Mouse (Mus musculus) adrenal gland, postnatal 36 days (tissue): ENCODE measurements around the gene Lrrc56. TPM values are rescaled to one million over a fixed set of nuclear protein-coding genes. Genes with fewer than 3 reads are reported as not detected.

Source experiments
- DNase-seq, 2 experiments: peaks; one replicate each; pipeline ENCODE4 v3.0.0; 2021; ENCODE audit warnings: mixed read lengths in 1 of 2
- long read RNA-seq, 2 experiments: library from polyadenylated mRNA; stranded (forward); transcript quantifications; one replicate each; pipeline ENCODE4 v2.0.0; 2021; ENCODE audit warnings: borderline sequencing depth in 2 of 2
- total RNA-seq, 2 experiments: library from RNA; stranded (reverse); gene quantifications; 2 replicates each; pipeline ENCODE4 v1.2.3; 2021

Lrrc56 gene
- total RNA-seq = 1 to 10 TPM; 4.7 to 8.8 TPM
- long read RNA-seq, experiment 1, partial matches to known transcripts = 6 of 7 reads
- long read RNA-seq, experiment 1, other reads (novel, unspliced or antisense) = 0 of 7 reads
- long read RNA-seq, experiment 2, partial matches to known transcripts = 0 of 1 reads
- long read RNA-seq, experiment 2, other reads (novel, unspliced or antisense) = 0 of 1 reads

DNA sequence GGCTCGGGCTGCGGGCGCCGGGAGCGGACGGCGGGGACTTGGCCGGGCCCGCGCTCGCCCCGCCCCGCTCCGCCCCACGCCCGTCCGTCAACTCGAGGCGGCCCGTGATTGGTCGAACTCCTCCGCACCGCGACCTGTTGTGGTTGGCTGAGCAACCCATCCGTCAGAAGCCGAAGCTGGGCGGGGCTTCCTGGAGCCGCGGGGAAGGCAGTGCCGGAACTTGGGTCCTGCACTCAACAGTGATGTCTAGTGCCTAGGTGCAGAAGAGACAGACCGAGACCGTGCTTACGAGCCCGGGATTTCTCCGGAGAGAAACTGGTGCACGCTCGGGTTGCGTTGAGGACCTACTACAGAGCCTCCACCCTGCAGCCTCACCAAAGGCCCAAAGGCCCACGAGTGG, at the start of gene Lrrc56, which contains the start of gene Hras:
Gene Lrrc56 (plus strand): TSS at position 210 of the 400 bp plus-strand sequence.
Gene Hras (minus strand): TSS at position 58 of the 400 bp plus-strand sequence.
- peak; percentile 98 to 99 for DNase-seq

DNA sequence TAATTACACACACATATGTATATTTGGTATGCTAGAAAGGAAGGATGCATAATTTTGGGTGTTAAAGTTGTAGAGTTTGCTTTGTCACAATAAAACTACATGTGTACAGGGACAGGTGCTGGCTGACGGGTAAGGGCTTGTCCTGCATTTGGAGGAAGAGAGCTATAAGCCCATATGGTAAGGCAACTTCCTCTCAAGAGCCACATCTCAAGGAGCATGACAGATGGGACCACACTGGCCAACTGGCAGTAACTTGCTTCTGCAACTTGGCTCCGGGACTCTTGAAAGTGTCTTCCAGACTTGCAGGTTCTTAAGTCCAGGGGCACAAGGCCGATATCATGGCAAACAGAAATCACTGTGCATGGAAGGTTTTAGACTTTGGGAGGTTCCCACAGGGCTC, 49.3 kb upstream of the Lrrc56 start:
- DNase-seq = no peak

DNA sequence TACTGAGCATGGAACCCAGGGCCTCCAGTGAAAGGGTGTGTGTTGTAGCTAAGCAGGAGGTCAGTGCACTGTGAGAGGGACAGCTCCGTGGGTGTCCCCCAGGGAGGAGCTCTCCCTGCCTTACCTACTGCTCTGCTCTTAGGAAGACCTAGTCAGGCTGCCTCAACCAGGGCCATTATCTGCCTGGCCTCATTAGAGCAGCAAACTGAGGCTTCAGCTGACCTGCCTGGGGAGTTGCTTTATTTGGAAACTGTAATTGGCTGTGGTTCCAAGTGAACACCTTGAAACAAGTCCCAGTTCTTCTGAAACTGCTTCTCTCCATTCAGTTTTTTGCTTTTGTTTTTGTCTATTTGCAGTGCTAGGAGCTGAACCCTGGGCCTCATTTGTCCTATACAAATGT, 48.6 kb upstream of the Lrrc56 start:
- no peak for DNase-seq

DNA sequence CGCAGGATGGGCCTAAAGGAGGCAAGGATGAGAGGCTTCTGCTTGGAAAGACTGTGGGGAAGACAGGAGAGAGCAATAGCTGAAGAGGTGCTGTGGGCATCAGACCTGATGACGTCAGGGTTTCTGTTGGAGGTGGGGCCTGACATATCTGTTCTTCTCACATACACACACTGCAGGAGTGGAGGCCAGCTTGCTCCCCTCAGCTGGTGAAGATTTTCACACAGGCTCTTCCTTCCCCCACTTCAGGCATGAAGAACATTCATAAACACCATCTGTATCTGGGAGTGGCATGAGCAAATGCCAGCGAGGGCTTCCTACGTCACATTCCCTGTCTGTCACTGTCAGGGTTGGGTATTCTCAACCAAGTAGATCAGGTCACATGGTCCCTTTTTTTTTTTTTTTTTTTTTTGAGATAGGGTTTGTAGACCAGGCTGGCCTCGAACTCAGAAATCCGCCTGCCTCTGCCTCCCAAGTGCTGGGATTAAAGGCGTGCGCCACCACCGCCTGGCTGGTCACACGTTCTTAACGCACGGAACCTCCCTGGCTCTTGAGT, 47.8 kb upstream of the Lrrc56 start:
- no peak for DNase-seq

DNA sequence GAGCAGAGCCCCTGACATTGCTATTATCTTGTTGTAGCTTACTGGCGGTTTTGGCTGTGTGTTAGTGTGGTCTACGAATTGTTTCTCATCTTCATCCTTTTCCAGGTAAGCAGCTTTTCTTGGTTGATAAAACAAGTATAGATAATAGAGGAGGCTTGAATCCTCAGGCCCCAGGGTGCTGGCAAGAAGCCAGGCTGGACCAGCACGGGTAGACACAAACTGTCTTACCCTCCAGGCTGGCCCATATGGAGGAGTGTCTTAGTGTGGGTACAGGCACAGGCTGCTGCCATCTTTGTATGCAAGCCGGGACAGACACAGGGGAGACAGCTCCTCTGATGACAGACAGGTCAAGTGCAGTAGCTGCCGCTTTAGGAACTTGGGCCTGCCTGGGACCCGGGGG, 46.9 kb upstream of the Lrrc56 start:
- no peak for DNase-seq

DNA sequence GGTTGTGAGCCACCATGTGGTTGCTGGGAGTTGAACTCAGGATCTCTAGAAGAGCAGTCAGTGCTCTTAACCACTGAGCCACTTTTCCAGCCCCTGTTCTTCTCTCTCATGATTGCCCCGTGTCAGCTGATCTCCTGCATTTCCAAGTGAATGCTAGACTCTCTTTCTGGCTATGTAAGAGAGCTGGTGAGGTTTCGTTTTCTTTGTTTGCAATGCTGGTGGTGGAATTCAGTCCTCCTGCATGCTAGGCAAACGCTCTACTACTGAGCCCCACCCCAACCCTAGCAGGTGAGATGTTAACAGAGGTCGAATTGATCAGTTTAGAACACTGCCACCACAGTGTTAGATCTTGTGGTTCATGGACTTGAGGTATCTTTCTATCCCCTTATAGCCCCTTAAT, 45.3 kb upstream of the Lrrc56 start:
- DNase-seq = no peak

DNA sequence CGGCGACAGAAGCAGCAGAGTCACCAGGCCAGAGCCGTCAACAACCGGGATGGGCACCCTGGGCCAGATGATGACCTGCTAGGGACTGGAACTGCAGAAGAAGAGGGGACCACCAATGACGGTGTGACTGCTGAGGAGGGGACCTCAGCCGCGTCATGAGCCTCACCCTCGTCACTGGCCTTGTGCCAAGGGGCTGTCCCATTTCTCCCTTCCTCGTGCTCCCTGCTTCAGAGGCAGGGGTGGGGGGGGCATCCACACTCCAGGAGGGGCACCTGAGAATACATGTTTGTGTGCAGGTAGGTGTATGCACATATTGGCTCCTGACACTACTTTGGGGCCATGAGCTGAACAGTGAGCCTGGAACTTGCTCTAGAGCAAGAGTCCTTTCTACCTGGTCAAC, 38.6 kb upstream of the Lrrc56 start:
- DNase-seq = no peak

DNA sequence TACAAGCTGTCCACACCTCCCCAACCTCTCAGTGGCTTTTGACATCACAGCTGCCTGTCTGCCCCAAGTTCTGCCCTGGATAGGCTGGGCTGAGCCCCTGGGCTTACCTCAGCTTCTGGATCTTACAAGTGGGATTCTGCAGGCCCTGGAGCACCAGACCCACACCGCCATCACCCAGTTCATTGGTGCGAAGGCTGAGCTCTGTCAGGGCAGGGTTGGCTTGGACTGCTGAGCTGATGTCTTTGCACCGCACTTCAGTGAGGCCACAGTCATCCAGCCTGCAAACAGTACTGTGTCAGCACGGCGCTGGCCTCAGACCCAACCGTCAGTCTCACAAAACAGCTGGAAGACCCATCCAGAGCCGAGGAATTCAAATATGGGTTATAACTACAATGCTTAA, 29.6 kb upstream of the Lrrc56 start:
- no peak for DNase-seq

DNA sequence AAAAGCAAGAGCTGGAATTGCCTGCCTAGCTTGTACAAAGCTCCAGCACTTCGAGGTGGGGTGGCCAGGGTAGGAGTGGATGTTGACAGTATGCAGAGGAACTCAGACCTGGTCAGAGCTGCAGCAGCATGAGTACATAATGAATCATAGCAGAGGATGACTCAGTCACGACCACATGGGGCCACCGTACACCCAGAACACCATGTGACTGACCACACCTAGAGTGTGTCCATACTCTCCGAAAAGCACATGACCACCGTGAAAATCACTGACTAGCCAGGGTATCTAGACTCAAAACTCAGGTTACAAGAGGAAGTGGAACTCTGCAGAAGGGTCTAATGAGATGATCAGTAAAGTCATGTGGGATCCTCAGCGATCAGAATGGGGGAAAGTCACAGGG, 29.1 kb upstream of the Lrrc56 start:
- peak; percentile 68 to 72 for DNase-seq

DNA sequence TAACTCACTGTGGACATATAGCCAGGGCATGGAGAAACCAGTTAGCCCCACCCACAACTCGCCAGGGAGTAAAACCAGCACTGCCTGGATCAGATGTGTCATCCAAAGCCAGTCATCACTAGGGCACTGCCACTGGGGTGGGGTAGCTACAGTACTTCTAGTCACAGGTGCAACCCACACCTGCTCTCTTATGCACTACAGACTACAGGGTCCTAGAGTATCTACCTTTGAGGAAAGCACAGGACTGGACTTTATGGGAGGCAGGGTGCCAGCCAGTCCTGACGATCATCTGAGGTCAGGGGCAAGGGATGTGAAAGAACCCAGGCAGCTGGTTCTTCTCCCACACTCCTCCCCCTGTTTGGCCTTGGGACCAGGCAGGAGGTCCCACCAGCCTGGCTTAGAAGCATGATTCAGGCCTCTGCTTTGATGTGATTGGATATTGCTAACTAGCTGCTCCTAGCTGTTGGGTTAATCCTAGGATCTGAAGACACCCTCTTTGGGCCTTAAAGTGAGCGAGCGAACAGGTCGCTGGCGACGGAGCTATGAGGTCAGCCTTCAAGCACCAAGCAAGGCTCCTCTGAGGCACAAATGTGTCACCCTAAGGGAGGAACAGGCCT, 25.9 kb upstream of the Lrrc56 start:
- peak; percentile 79 to 83 for DNase-seq

DNA sequence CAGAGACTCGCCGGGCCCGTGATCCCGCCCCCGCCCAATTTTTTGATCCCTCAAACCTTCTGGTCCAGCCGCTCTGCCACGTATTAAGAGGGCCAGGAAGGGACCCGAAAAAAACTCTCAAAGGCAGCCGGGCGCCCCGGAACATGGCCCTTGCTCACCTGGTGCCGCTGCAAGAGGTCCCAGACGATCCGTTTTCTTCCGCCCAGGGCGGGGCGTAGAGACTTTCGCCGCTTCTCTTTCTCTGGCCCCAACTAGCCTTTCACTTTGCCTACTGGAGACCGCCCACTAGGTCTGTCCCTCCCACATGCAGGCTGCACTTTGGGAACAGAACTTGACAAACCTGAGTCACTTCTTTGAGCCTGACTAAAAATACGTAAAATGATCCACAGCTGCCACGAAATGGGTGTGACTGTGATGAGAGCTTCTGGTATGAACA, 25.4 kb upstream of the Lrrc56 start:
- peak; percentile 85 to 88 for DNase-seq

DNA sequence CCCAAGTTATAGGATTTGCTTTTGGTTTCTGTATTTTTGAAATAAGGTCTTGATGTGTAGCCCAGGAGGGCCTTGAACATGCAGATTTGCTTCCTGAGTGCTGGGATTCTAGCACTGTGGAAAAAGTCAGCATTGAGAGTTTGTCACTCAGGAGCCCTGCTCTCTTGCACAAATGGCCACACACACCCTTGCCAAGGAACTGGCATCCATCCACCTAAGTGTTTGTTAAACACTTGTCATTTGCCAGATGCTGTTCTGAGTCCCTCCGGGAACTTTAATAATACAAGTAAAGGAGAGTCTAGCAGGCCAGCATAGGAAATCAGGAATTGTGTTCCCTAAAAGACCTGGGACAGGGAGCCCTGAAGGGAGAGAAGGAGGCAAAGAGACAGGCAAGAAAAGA, 24.7 kb upstream of the Lrrc56 start:
- no peak for DNase-seq

DNA sequence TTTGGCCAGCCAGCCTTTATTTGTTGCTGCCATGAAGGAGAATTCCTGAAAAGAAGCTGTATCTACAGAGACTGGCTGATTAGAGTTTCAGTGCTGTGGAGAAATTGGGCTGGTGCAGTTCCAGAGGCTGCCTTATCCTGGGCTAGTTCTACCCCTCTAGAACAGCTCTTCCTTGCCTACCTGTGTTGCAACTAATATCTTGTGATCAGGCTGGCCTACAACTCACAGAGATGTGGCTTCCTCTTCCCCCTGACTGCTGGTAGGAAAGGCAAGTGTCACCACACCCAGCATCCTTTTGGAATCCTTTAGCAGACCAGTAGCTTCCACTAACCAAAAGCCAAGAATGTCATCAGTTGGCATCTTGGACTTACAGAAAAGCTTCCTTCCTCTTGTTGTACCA, 24.1 kb upstream of the Lrrc56 start:
- DNase-seq = no peak

DNA sequence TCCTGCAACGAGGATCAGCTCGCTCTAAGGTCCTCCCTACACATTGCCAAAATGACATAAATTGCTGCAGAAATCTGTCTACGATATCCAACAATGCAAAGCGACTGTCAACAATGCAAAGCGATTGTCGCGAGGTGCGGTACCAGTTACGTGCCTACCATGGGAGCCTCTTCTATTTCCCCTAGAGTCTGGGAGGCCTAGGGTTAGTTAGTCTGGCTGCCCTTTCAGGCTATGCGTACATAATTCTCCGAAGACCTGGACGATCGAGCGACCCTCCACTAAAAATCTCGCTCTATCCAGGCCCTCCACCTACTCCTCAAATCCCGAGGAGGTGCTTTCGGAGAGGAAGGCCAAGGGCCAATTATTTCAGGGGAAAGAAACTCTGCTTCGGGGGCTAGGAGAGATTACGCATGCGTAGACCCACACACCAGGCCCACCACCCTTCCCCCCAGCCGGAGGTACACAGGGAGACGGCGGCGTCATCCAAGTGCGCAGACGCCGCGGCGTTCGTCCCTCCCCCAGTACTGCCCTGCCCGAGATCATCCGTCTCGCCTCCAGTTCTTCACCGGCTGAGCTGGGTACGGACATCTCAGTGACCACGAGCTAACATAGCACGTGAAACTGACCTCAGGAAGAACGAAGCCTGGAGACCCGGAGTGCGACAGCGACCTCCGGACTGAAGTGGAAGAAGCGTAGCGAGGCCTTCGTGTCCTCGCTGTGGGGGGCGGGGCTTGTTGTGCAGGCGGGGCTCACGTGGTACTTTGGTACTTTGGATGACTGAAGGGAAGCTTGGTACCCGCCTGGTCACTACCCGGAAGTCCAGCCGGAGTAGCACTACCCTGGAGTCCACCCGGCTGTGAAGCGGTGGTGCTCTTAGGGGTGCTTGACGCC, 21.6 kb upstream of the Lrrc56 start, which contains the start of gene Rnh1:
Gene Rnh1 (minus strand): TSS at position 742 of the 891 bp plus-strand sequence.
- peak; percentile 93 to 95 for DNase-seq

DNA sequence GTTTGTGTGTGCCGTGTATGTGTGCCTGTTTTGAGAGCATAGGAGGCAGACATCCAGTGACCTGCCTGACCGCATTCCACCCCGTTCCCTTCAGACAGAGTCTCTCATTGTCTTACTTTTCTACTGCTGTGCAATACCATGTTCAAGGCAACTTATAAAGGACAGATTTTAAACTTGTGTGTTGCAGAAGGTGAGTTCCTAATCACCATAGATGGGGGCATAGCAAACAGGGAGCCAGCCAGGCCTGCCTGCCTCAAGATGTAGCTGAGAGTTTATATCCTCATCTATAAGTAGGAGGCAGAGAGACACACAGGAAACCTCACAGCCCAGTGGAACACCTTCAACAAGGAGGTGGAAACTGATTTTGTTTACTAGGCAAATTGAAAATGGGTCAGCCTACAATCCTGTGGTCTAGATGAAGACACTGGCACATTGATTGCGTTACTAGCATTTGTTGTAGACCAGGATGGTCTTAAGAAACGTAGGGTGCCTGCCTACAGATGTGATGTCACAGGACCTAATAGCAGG, 20.6 kb upstream of the Lrrc56 start:
- DNase-seq = no peak

DNA sequence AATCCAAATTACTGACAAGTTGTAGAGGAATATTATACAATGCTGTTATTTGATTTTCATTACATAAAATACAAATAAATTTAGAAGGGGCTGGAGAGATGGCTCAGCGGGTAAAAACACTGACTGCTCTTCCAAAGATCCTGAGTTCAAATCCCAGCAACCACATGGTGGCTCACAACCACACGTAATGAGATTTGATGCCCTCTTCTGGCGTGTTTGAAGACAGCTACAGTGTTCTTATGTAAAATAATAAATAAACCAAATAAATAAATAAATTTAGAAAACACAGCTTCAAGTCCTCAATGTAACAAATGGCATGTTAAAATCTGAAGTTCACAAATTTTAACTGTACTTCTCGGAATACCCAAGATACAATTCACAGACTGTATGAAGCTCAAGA, 18.9 kb upstream of the Lrrc56 start:
- no peak for DNase-seq

DNA sequence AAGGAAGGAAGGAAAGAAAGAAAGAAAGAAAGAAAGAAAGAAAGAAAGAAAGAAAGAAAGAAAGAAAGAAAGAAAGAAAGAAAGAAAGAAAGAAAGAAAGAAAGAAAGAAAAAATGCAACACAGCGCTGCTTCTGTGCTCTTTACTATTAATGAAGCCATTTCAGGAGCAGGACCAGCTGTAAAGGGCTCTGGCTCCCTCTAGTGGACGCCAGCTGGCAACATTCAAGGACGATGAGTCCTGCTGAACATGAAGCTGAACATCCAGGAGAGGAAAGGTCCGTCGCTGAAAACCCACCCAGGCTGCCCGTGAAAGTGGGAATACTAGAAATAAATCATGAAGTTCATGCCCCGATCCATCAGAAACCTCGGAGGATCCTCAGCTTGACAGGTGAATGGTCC, 17.8 kb upstream of the Lrrc56 start:
- DNase-seq = peak; percentile 91 to 92

DNA sequence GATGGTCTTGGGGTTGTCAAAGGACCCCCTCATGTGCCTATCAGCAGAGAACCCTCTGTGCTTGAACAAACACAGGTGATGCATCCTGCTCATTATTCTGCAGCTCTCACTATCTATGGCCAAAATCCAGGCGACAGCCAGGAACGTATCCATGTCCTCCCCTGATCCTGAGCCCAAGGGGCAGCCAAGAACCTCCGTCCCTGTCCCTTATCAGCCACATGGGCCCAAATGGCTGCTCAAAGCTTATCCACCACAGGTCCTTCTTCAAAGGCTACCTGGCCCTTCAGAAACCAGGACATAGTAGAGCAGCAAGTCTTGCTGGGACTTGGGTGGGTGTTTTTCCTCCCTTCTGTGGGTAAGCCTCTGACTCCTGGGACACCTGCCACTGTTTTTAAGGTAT, 5.8 kb upstream of the Lrrc56 start:
- no peak for DNase-seq

DNA sequence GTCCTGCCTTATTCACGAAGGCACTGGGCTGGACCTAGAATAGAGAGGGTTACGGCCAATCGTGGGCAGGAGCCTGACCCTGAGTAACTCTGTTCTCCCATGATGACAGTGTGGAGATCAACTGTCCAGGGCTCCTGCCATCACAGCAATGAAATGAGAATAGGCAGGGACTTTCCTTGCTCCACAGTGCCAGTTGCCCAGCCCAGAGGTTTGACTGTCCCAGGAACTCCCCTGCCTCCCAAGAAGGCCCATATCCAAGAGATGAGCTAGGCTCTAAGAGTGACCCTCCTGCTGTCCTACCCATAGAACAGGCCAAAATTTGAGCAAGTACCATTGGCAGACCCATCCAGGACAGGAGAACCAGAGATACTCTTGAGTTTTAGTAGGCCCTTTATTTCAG, 5.2 kb upstream of the Lrrc56 start:
- no peak for DNase-seq

DNA sequence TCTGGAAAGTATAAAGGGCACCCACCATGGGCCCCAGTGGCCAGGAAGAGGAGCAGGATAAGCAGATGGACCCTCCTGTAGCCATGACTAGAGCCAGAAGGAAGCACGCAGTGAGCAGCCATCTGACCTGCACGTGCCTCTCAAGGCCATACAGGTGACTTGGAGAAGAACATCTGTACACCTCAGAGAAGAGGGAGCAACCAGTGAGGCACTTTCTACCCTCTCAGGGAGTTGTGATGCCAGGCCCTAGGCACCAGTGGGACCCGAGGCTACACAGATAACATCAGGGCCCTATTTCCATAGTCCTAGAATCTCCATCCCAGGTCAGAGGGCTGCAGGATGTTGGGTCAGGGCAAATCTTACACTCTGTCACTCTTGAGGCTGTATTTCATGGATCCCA, 3.7 kb upstream of the Lrrc56 start:
- no peak for DNase-seq

DNA sequence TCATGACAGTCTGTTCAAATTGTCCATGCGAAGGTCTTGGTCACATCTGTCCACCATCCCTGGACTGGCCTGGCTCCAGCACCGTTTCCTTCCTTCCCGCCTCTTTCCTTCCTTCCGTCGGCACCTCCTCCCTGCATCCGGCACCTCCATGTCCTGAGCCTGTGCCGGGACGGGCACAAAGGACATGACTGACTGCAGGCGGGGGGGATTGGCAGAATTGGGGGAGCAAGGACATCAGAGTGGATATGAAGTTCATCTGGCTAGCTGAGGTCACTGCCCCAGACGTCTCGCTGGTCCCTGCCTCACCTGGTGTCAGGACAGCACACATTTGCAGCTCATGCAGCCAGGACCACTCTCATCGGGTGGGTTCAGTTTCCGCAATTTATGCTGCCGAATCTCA, 2.9 kb upstream of the Lrrc56 start:
- peak; percentile 40 to 56 for DNase-seq
